Mouse (Mus musculus): ENCODE data around the gene 4930430F08Rik. TPM values are rescaled to one million over a fixed set of nuclear protein-coding genes. Genes with fewer than 3 reads are reported as not detected.

The 4930430F08Rik gene
- polyA plus RNA-seq (2012; ENCODE audit: insufficient read depth, insufficient read length, low replicate concordance, missing spikeins): not detected in 2 replicates

DNA sequence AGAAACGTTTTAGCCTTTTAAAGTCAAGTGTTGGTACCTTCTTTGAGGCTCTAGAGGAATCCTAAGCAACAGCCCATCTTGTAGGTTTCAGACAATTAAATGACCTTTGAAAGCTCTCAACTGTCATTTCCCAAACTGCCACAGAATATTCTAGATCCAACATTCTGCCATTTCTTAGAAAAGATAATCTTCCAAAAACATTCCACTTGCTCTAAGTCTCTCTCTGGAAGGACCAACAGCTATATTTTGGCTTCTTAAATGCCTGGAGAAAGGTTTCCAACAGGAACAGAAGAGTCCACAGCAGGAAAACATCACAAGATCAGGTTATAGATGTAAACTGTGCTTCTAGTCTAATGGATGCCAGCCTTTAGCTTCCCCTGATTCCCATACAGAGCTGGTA lies at the start of gene 4930430F08Rik, which contains the start of gene 1700017N19Rik:
Gene 4930430F08Rik, minus strand, starts transcription at position 101 of the 400 bp plus-strand sequence.
Gene 1700017N19Rik, plus strand, starts transcription at position 162 of the 400 bp plus-strand sequence.
- TF ChIP-seq CTCF (IDR thresholded peaks at IDR 0.05; ENCODE audit: insufficient read depth, low read depth, low read length) (no peak), POLR2A (IDR thresholded peaks at IDR 0.05; ENCODE audit: insufficient read depth, low read depth, low read length) (no peak)
- WGBS: 64% methylated on average over 1 of the region's 1 CpGs
- no peak within 1 kb of the TSS for H3K27ac ChIP-seq (ENCODE audit: insufficient read depth, low read depth, low read length)
- no peak within 1 kb of the TSS for H3K4me3 ChIP-seq (ENCODE audit: insufficient read depth, low read depth, low read length)
- H3K4me1 ChIP-seq (ENCODE audit: control insufficient read depth, insufficient read depth, low read length): peaks cover 2% of the 10 kb centered on the region; the same call in 1 of the 2 replicates

DNA sequence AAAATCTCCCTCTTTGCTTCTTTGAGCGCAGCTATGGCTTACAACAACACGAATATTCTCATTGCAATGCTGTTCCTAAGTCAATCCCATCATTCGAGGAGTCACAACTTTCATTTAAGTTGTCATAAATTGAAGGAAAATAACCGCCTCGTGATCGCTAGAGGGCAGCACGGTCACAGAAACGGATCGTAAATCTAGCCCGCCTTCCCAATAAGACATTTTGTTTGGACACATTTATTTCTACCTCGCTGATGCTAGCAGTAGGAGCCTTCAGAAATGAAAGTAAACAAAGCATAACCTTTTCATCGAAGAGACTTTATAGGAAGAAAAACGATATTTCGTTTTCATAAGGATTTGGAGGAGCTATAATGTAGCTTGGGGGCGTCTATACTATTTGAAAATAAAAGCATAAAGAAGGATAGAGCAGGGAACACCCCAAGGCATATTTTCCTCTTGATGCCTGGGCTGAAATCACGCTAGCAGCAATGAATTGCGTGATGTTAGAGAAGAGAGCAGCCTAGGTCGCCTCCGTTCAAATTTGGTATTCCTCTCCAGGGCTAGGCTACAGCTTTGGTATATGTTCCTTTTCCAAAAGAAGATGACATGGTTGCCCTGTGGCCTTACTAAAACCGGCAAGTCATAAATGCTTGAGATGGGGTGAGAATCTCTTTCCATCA lies 39.7 kb upstream of the 4930430F08Rik start:
- WGBS: 13% methylated on average over 20 of the region's 20 CpGs
- no peaks in the 10 kb centered on the region for H3K4me1 ChIP-seq (ENCODE audit: control insufficient read depth, insufficient read depth, low read length)
- TF ChIP-seq POLR2A (IDR thresholded peaks at IDR 0.05; ENCODE audit: insufficient read depth, low read depth, low read length) (no peak), CTCF (IDR thresholded peaks at IDR 0.05; ENCODE audit: insufficient read depth, low read depth, low read length) (no peak)
- peak overlapping the region; percentile 66; the same call in 1 of the 2 replicates for H3K27ac ChIP-seq (ENCODE audit: insufficient read depth, low read depth, low read length)
- H3K4me3 ChIP-seq (ENCODE audit: insufficient read depth, low read depth, low read length): peak overlapping the region; percentile 18

DNA sequence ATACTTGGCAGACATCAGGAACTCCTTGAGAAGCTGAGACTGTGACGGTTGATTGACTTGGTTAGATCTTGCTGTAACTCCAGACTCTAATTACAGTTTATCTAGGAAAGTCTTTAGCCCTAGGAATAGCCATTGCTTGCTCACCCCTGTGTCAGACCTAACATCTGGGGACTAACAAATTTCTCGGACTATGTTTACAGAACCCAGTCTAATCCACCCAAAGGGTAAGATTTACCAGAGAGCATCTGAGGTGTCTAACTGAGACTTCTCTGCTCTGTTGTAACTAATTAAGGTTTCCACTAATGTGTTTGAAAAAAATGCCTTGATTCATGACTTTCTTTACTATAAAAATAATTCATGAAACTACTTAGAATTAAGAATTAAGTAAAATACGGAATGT lies 32.3 kb upstream of the 4930430F08Rik start:
- no peak overlapping the region for H3K4me3 ChIP-seq (ENCODE audit: insufficient read depth, low read depth, low read length)
- H3K4me1 ChIP-seq (ENCODE audit: control insufficient read depth, insufficient read depth, low read length): no peaks in the 10 kb centered on the region
- no peak overlapping the region for H3K27ac ChIP-seq (ENCODE audit: insufficient read depth, low read depth, low read length)
- TF ChIP-seq POLR2A (IDR thresholded peaks at IDR 0.05; ENCODE audit: insufficient read depth, low read depth, low read length) (no peak), CTCF (IDR thresholded peaks at IDR 0.05; ENCODE audit: insufficient read depth, low read depth, low read length) (no peak)
- 88% methylated on average over 3 of the region's 3 CpGs for WGBS

DNA sequence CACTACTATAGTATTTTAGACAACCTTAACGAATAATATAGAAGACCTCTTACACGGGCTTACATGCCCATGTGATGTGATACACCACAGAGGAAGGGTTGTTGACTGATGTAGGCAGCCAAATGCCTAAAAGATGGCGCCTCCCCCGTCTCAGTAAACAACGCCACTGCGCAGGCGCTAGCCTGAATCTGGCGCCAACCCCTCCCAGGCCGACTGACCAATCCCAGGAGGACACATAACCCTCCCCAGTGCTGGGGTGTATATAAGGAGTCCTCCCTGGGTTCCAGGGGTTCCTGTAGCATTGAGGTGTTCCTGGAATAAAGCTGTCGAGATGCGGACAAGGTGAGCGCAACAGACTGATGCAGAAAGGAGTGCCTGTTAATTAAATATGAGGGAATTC lies 29.8 kb upstream of the 4930430F08Rik start:
- Histone ChIP-seq H3K4me1 (ENCODE audit: control insufficient read depth, insufficient read depth, low read length) (no peaks in the 10 kb centered on the region), H3K27ac (ENCODE audit: insufficient read depth, low read depth, low read length) (no peak overlapping the region), H3K4me3 (ENCODE audit: insufficient read depth, low read depth, low read length) (no peak overlapping the region)
- 94% methylated on average over 12 of the region's 12 CpGs for WGBS
- TF ChIP-seq POLR2A (IDR thresholded peaks at IDR 0.05; ENCODE audit: insufficient read depth, low read depth, low read length) (no peak), CTCF (IDR thresholded peaks at IDR 0.05; ENCODE audit: insufficient read depth, low read depth, low read length) (no peak)

GRCm38 (mm10) chr10:100619474-100619873 lies 29.3 kb upstream of the 4930430F08Rik start:
- Histone ChIP-seq H3K27ac (ENCODE audit: insufficient read depth, low read depth, low read length) (no peak overlapping the region), H3K4me1 (ENCODE audit: control insufficient read depth, insufficient read depth, low read length) (no peaks in the 10 kb centered on the region), H3K4me3 (ENCODE audit: insufficient read depth, low read depth, low read length) (no peak overlapping the region)
- 81% methylated on average over 7 of the region's 7 CpGs for WGBS
- TF ChIP-seq CTCF (IDR thresholded peaks at IDR 0.05; ENCODE audit: insufficient read depth, low read depth, low read length): no peak
- TF ChIP-seq POLR2A (IDR thresholded peaks at IDR 0.05; ENCODE audit: insufficient read depth, low read depth, low read length): no peak

- TF ChIP-seq POLR2A (IDR thresholded peaks at IDR 0.05; ENCODE audit: insufficient read depth, low read depth, low read length) (no peak), CTCF (IDR thresholded peaks at IDR 0.05; ENCODE audit: insufficient read depth, low read depth, low read length) (no peak)
- WGBS: 75% methylated on average over 6 of the region's 6 CpGs
- H3K4me3 ChIP-seq (ENCODE audit: insufficient read depth, low read depth, low read length): no peak overlapping the region
- no peak overlapping the region for H3K27ac ChIP-seq (ENCODE audit: insufficient read depth, low read depth, low read length)
- H3K4me1 ChIP-seq (ENCODE audit: control insufficient read depth, insufficient read depth, low read length): no peaks in the 10 kb centered on the region
These were observed 27.1 kb upstream of the 4930430F08Rik start for GRCm38 (mm10) chr10:100617233-100617903.

DNA sequence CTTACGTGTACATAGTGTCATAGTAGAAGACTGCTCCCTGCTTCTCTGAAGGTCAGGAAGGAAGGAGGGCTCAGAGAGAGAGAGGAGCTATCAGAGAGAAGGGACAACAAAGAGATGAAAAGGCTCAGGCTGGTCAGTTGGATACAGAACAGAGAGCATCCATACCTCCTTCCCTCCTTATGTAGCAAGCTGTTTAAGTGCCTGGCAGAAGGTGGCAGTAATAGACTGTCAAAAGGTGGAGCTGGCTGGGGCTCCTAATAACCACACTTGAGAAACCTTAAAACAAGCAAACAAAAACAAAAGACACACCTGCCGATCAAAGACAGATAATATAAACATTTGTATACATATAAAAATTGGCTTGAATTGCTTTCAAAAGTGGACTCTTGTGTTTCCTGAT lies 14.0 kb upstream of the 4930430F08Rik start:
- Histone ChIP-seq H3K4me3 (ENCODE audit: insufficient read depth, low read depth, low read length) (no peak overlapping the region), H3K4me1 (ENCODE audit: control insufficient read depth, insufficient read depth, low read length) (no peaks in the 10 kb centered on the region), H3K27ac (ENCODE audit: insufficient read depth, low read depth, low read length) (no peak overlapping the region)
- no peak for TF ChIP-seq POLR2A (IDR thresholded peaks at IDR 0.05; ENCODE audit: insufficient read depth, low read depth, low read length)
- TF ChIP-seq CTCF (IDR thresholded peaks at IDR 0.05; ENCODE audit: insufficient read depth, low read depth, low read length): no peak
- 69% methylated on average over 2 of the region's 2 CpGs for WGBS

DNA sequence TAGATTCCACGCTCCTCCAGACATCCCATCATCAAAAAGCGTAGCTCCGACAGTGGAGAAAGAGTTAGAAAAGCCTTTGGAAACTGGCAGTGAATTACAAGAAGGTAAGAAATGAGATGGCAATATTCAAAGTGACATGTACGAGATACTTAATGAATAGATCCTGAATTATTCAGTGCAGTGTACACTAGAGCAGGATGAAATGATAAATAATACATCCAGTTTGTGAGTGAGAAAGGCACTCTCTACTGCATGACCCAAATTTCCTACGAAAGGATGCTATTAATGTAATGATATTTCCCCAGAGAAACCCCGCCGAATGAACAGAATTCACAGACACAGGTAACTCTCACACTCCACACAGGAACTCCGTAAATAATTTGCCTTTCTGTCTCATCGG lies 13.3 kb upstream of the 4930430F08Rik start:
- no peak overlapping the region for H3K4me3 ChIP-seq (ENCODE audit: insufficient read depth, low read depth, low read length)
- no peaks in the 10 kb centered on the region for H3K4me1 ChIP-seq (ENCODE audit: control insufficient read depth, insufficient read depth, low read length)
- WGBS: 84% methylated on average over 9 of the region's 9 CpGs
- TF ChIP-seq CTCF (IDR thresholded peaks at IDR 0.05; ENCODE audit: insufficient read depth, low read depth, low read length) (no peak), POLR2A (IDR thresholded peaks at IDR 0.05; ENCODE audit: insufficient read depth, low read depth, low read length) (no peak)
- H3K27ac ChIP-seq (ENCODE audit: insufficient read depth, low read depth, low read length): no peak overlapping the region

DNA sequence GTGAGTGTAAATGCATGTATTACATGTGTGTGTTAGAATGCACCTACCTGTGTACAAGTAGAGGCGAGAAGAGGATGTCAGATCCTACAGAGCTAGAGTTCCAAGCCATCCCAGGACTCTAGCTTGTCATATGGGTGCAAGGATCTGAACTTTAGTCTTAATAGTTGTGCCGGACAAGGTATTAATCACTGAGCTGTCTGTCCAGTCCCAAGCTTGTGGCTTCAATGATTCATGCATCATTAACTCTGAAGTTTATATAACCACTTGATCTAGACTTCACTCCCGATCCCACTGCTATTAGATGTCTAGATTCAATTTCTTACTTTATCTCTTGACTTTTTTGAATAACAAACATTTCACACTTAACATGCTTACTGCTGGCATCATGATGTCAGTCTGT lies 8.1 kb upstream of the 4930430F08Rik start:
- TF ChIP-seq CTCF (IDR thresholded peaks at IDR 0.05; ENCODE audit: insufficient read depth, low read depth, low read length) (no peak), POLR2A (IDR thresholded peaks at IDR 0.05; ENCODE audit: insufficient read depth, low read depth, low read length) (no peak)
- Histone ChIP-seq H3K27ac (ENCODE audit: insufficient read depth, low read depth, low read length) (no peak overlapping the region), H3K4me1 (ENCODE audit: control insufficient read depth, insufficient read depth, low read length) (no peaks in the 10 kb centered on the region), H3K4me3 (ENCODE audit: insufficient read depth, low read depth, low read length) (no peak overlapping the region)
- 84% methylated on average over 3 of the region's 3 CpGs for WGBS
